Mouse (Mus musculus) urinary bladder, postnatal 4 days (tissue): ENCODE results near the gene Dhx57.

Experiments used
- DNase-seq, 2 experiments: peaks; one replicate each; pipeline ENCODE4 v3.0.0; 2021 to 2022; ENCODE audit warnings: low spot score in 2 of 2

Dhx57 gene

GRCm38 (mm10) chr17:80193075-80193474 lies 97.2 kb downstream of the Dhx57 start:
- DNase-seq: no peak
